In the genomic region with DNA sequence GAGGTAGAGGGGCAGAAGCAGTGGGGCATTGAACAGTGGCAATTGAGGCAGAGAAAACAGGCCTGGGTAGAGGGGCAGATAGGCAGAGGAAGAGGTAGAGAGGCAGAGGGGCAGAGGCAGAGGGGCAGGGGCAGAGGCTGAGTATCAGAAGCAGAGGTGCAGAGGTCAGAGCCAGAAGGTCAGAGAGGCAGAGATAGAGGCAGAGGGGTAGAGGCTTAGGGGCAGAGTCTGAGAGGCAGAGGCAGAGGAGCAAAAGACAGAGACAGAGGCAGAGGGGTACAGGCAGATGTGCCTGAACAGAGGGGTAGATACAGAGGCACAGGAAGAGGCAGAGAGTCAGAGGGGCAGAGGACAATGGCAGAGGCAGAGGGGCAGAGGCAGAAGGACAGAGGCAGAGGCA, we compare ENCODE assay signal across 13 mouse cellular contexts.
DNase-seq lines count a peak whose midpoint lies in the region; ATAC-seq lines count a peak whose summit lies in the region.
"Had no signal": no experiment of that assay in that cellular context is flagged by ENCODE, and none has a peak within 500 bp of the region (broad histone marks: within the 10 kb centered on the region; RNA-seq: fewer than 3 reads in every experiment).

No protein-coding gene starts in this region.

- no peak overlapping the region for H3K27ac ChIP-seq in kidney, embryonic 15.5 days
- H3K27ac ChIP-seq in embryonic facial prominence, embryonic 13.5 days: no peak overlapping the region
- H3K27ac ChIP-seq in hindbrain, embryonic 12.5 days: no peak overlapping the region
- no peak overlapping the region for H3K27ac ChIP-seq in midbrain, embryonic 12.5 days (replicated peaks)
- H3K27ac ChIP-seq: macrophage had no signal

- ATAC-seq in kidney, embryonic 15.5 days (replicated peaks; ENCODE audit: low FRiP score): peak; percentile 69; the same call in 1 of the 2 replicates
- peak; percentile 56; the same call in 1 of the 2 replicates for ATAC-seq in embryonic facial prominence, embryonic 13.5 days (ENCODE audit: insufficient number of reproducible peaks, insufficient read depth, low FRiP score, low TSS enrichment, low read depth)
- ATAC-seq in hindbrain, embryonic 12.5 days (ENCODE audit: low FRiP score): peak; percentile 58; the same call in 1 of the 2 replicates
- peak; percentile 58; the same call in 1 of the 2 replicates for ATAC-seq in midbrain, embryonic 12.5 days (ENCODE audit: low FRiP score, low read depth)
- ATAC-seq in megakaryocyte, adult 5-6 weeks (ENCODE audit: poor library complexity, severe bottlenecking): no peak

- no peak overlapping the region for H3K4me3 ChIP-seq in kidney, embryonic 15.5 days (replicated peaks)
- H3K4me3 ChIP-seq in embryonic facial prominence, embryonic 13.5 days: no peak overlapping the region
- H3K4me3 ChIP-seq in hindbrain, embryonic 12.5 days: no peak overlapping the region
- H3K4me3 ChIP-seq in midbrain, embryonic 12.5 days: no peak overlapping the region

- no peaks in the 10 kb centered on the region for H3K36me3 ChIP-seq in kidney, embryonic 15.5 days
- H3K36me3 ChIP-seq in embryonic facial prominence, embryonic 13.5 days: no peaks in the 10 kb centered on the region
- no peaks in the 10 kb centered on the region for H3K36me3 ChIP-seq in hindbrain, embryonic 12.5 days
- H3K36me3 ChIP-seq in midbrain, embryonic 12.5 days: no peaks in the 10 kb centered on the region

- H3K27me3 ChIP-seq in kidney, embryonic 15.5 days: no peaks in the 10 kb centered on the region
- peaks cover 19% of the 10 kb centered on the region; the same call in 1 of the 2 replicates for H3K27me3 ChIP-seq in embryonic facial prominence, embryonic 13.5 days
- peaks cover 54% of the 10 kb centered on the region for H3K27me3 ChIP-seq in hindbrain, embryonic 12.5 days
- H3K27me3 ChIP-seq in midbrain, embryonic 12.5 days: peaks cover 59% of the 10 kb centered on the region

- no peaks in the 10 kb centered on the region for H3K4me1 ChIP-seq in kidney, embryonic 15.5 days
- no peaks in the 10 kb centered on the region for H3K4me1 ChIP-seq in embryonic facial prominence, embryonic 13.5 days
- H3K4me1 ChIP-seq in hindbrain, embryonic 12.5 days: no peaks in the 10 kb centered on the region
- no peaks in the 10 kb centered on the region for H3K4me1 ChIP-seq in midbrain, embryonic 12.5 days

- DNase-seq in kidney, adult 18-20 months: no peak
- no peak for DNase-seq in gastrocnemius, adult 8-10 months (ENCODE audit: low spot score in 2 of 2)
- DNase-seq in spleen, postnatal 10 days (ENCODE audit: low spot score in 2 of 2): no peak
- DNase-seq: adrenal gland, adult 2 months; left cerebral cortex, postnatal 4 days; thymus, postnatal 36 days had no signal

- H3K9ac ChIP-seq in kidney, embryonic 15.5 days: no peak overlapping the region
- no peak overlapping the region for H3K9ac ChIP-seq in embryonic facial prominence, embryonic 13.5 days
- no peak overlapping the region for H3K9ac ChIP-seq in hindbrain, embryonic 12.5 days
- H3K9ac ChIP-seq in midbrain, embryonic 12.5 days (replicated peaks): no peak overlapping the region

- no peaks in the 10 kb centered on the region for H3K9me3 ChIP-seq in kidney, embryonic 15.5 days (replicated peaks)
- no peaks in the 10 kb centered on the region for H3K9me3 ChIP-seq in embryonic facial prominence, embryonic 13.5 days
- no peaks in the 10 kb centered on the region for H3K9me3 ChIP-seq in hindbrain, embryonic 12.5 days (replicated peaks)
- no peaks in the 10 kb centered on the region for H3K9me3 ChIP-seq in midbrain, embryonic 12.5 days

- no peak overlapping the region for H3K4me2 ChIP-seq in kidney, embryonic 15.5 days
- no peak overlapping the region for H3K4me2 ChIP-seq in embryonic facial prominence, embryonic 13.5 days
- H3K4me2 ChIP-seq in hindbrain, embryonic 12.5 days (replicated peaks): no peak overlapping the region
- no peak overlapping the region for H3K4me2 ChIP-seq in midbrain, embryonic 12.5 days (replicated peaks)
- H3K4me2 ChIP-seq: heart, embryonic 11.5 days had no signal
